ENCODE assay signal across 21 mouse cellular contexts in the genomic region with DNA sequence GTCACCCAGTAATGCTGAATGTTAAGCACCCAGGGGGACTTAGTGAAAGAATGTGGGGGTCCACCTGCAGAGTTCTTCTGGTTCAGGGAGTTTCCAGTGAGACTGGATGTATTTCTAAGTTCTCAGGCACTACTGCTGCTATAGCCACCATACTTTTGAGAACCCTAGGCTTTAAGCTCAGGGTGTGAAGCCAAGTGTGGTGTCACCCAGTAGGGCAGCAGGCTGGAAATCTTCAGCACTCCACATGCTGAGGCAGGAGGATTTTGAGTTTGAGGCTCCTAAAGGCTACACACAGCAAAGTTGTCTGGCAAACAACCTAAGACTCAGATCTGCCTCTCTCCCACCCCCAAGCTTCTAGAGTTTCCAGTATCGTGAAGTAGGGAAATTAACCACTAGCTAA. TPM values are rescaled to one million over a fixed set of nuclear protein-coding genes. Genes with fewer than 3 reads are reported as not detected.
DNase-seq lines count a peak whose midpoint lies in the region; ATAC-seq and TF ChIP-seq lines count a peak whose summit lies in the region.
"Had no signal": no experiment of that assay in that cellular context is flagged by ENCODE, and none has a peak within 500 bp of the region (broad histone marks: within the 10 kb centered on the region; RNA-seq: fewer than 3 reads in every experiment).

No protein-coding gene starts in this region.

- H3K9me3 ChIP-seq in heart, embryonic 13.5 days: no peaks in the 10 kb centered on the region
- H3K9me3 ChIP-seq in lung, embryonic 14.5 days (ENCODE audit: low read depth, low read length): no peaks in the 10 kb centered on the region
- no peaks in the 10 kb centered on the region for H3K9me3 ChIP-seq in MEL (replicated peaks; ENCODE audit: insufficient read depth, low read length)
- H3K9me3 ChIP-seq in liver, embryonic 14.5 days (ENCODE audit: control insufficient read depth, low read length): no peaks in the 10 kb centered on the region
- H3K9me3 ChIP-seq: limb, embryonic 10.5 days had no signal

- no peak for ATAC-seq in heart, embryonic 13.5 days (ENCODE audit: extremely low read depth, insufficient number of reproducible peaks, low FRiP score, low TSS enrichment)
- ATAC-seq in lung, embryonic 14.5 days (ENCODE audit: insufficient read depth): no peak
- no peak for ATAC-seq in liver, embryonic 14.5 days (ENCODE audit: insufficient read depth)
- ATAC-seq: forebrain, embryonic 14.5 days had no signal

- peaks cover 32% of the 10 kb centered on the region for H3K4me1 ChIP-seq in heart, embryonic 13.5 days
- no peaks in the 10 kb centered on the region for H3K4me1 ChIP-seq in lung, embryonic 14.5 days (ENCODE audit: insufficient read depth)
- peaks cover 0 to 23% of the 10 kb centered on the region in 2 experiments; a peak in 3 of 4 replicates for H3K4me1 ChIP-seq in MEL (ENCODE audit: control insufficient read depth in 1 of 2, insufficient read depth in 2 of 2, low read length in 2 of 2)
- peaks cover 8 to 13% of the 10 kb centered on the region in 2 experiments for H3K4me1 ChIP-seq in liver, embryonic 14.5 days (replicated peaks; ENCODE audit: control insufficient read depth in 2 of 2, insufficient read depth in 2 of 2, low read length in 1 of 2)
- peaks cover 17% of the 10 kb centered on the region for H3K4me1 ChIP-seq in thymus, adult 2 months (replicated peaks; ENCODE audit: control insufficient read depth, insufficient read depth, low read length)

- no peaks in the 10 kb centered on the region; the same call in 1 of the 2 replicates for H3K79me2 ChIP-seq in MEL (ENCODE audit: control insufficient read depth, insufficient read depth, low read length, poor library complexity)

- TF ChIP-seq RAD21 in MEL (IDR thresholded peaks at IDR 0.05; ENCODE audit: low read depth, low read length): no peak

- DNase-seq in heart, postnatal 4 days: no peak
- DNase-seq in lung, embryonic 14.5 days: no peak
- DNase-seq in lung, postnatal 14 days: no peak
- DNase-seq in MEL (ENCODE audit: low read depth, low spot score): peak; percentile 57
- no peak for DNase-seq in liver, embryonic 14.5 days (ENCODE audit: low read depth in 3 of 3, low spot score in 3 of 3)
- DNase-seq in thymus, adult 2 months: no peak
- no peak for DNase-seq in thymus, postnatal 25 days
- DNase-seq: cerebellum, adult 11-12 months had no signal

- peak overlapping the region; percentile 96; the same call in 1 of the 2 replicates for H3K4me2 ChIP-seq in heart, embryonic 13.5 days
- H3K4me2 ChIP-seq in lung, embryonic 14.5 days: 0 out of 2 replicates have a peak overlapping the region, but pooled peaks have one; percentile 83
- peak overlapping the region; percentile 97 for H3K4me2 ChIP-seq in liver, embryonic 14.5 days (ENCODE audit: low read depth)

- H3K27me3 ChIP-seq in heart, embryonic 13.5 days (replicated peaks): peaks cover 8% of the 10 kb centered on the region; the same call in 1 of the 2 replicates
- H3K27me3 ChIP-seq in lung, embryonic 14.5 days (ENCODE audit: insufficient read depth, low read length): no peaks in the 10 kb centered on the region
- no peaks in the 10 kb centered on the region for H3K27me3 ChIP-seq in MEL (ENCODE audit: control insufficient read depth in 1 of 2, insufficient read depth in 2 of 2, low read length in 2 of 2)
- H3K27me3 ChIP-seq in liver, embryonic 14.5 days (ENCODE audit: control insufficient read depth, insufficient read depth, low read length): peaks cover 2% of the 10 kb centered on the region; the same call in 1 of the 2 replicates
- H3K27me3 ChIP-seq in thymus, adult 2 months (ENCODE audit: control insufficient read depth, insufficient read depth, low read length): no peaks in the 10 kb centered on the region

- WGBS in heart, embryonic 13.5 days: 45% methylated on average over 1 of the region's 1 CpGs
- 32% methylated on average over 1 of the region's 1 CpGs for WGBS in lung, embryonic 14.5 days
- WGBS in liver, embryonic 14.5 days (ENCODE audit: insufficient replicate concordance): 44% methylated on average over 1 of the region's 1 CpGs
- WGBS in thymus, adult 2 months: 67% methylated on average over 1 of the region's 1 CpGs

- no peak for TF ChIP-seq POLR2A in MEL (IDR thresholded peaks at IDR 0.05; ENCODE audit: control insufficient read depth in 1 of 2, insufficient read depth in 1 of 2, low read depth in 1 of 2, low read length in 2 of 2, poor library complexity in 1 of 2)
- TF ChIP-seq POLR2A in thymus, adult 2 months (IDR thresholded peaks at IDR 0.05; ENCODE audit: control insufficient read depth, extremely low read depth, insufficient read depth, low read length, poor library complexity): no peak

- no peak overlapping the region for H3K27ac ChIP-seq in heart, embryonic 13.5 days (replicated peaks)
- H3K27ac ChIP-seq in lung, embryonic 14.5 days (ENCODE audit: low read depth): no peak overlapping the region
- 0 out of 2 replicates have a peak overlapping the region, but pooled peaks have one; percentile 2 for H3K27ac ChIP-seq in MEL (ENCODE audit: control insufficient read depth, low read depth, low read length)
- no peak overlapping the region for H3K27ac ChIP-seq in liver, embryonic 14.5 days
- no peak overlapping the region for H3K27ac ChIP-seq in thymus, adult 2 months (ENCODE audit: control insufficient read depth, insufficient read depth, low read length)

- H3K36me3 ChIP-seq in heart, embryonic 13.5 days: no peaks in the 10 kb centered on the region
- H3K36me3 ChIP-seq in lung, embryonic 14.5 days (ENCODE audit: insufficient read depth): no peaks in the 10 kb centered on the region
- H3K36me3 ChIP-seq in MEL (ENCODE audit: control insufficient read depth in 1 of 2, insufficient read depth in 2 of 2, low read length in 2 of 2): peaks cover 0 to 2% of the 10 kb centered on the region in 2 experiments; a peak in 2 of 4 replicates
- no peaks in the 10 kb centered on the region for H3K36me3 ChIP-seq in liver, embryonic 14.5 days (replicated peaks; ENCODE audit: control insufficient read depth, insufficient read depth, low read depth)
- H3K36me3 ChIP-seq in thymus, adult 2 months (ENCODE audit: control insufficient read depth, insufficient read depth, low read length): no peaks in the 10 kb centered on the region

- no peak for TF ChIP-seq CTCF in lung, embryonic 14.5 days (IDR thresholded peaks at IDR 0.05; ENCODE audit: low read depth)
- no peak for TF ChIP-seq CTCF in MEL (IDR thresholded peaks at IDR 0.05 in 2 of 3, conservative IDR thresholded peaks at IDR 0.05 in 1 of 3; ENCODE audit: control insufficient read depth in 1 of 3, insufficient read depth in 1 of 3, low read depth in 2 of 3, low read length in 3 of 3, poor library complexity in 1 of 3, severe bottlenecking in 1 of 3)
- no peak for TF ChIP-seq CTCF in liver, embryonic 14.5 days (IDR thresholded peaks at IDR 0.05; ENCODE audit: low read depth)
- no peak for TF ChIP-seq CTCF in thymus, adult 2 months (IDR thresholded peaks at IDR 0.05; ENCODE audit: borderline replicate concordance, control insufficient read depth, extremely low read depth, insufficient read depth, low read length, poor library complexity)

- H3K9ac ChIP-seq in heart, embryonic 13.5 days: no peak overlapping the region
- H3K9ac ChIP-seq in lung, embryonic 14.5 days: no peak overlapping the region
- peak overlapping the region; percentile 13; the same call in 1 of the 2 replicates for H3K9ac ChIP-seq in MEL (ENCODE audit: control insufficient read depth, low read depth, low read length, poor library complexity, severe bottlenecking)
- H3K9ac ChIP-seq in liver, embryonic 14.5 days (replicated peaks): no peak overlapping the region

- H3K4me3 ChIP-seq in heart, embryonic 13.5 days: 0 out of 2 replicates have a peak overlapping the region, but pooled peaks have one; percentile 71
- no peak overlapping the region; the same call in 1 of the 2 replicates for H3K4me3 ChIP-seq in lung, embryonic 14.5 days (ENCODE audit: low read depth, low read length)
- H3K4me3 ChIP-seq in MEL (ENCODE audit: control insufficient read depth in 1 of 2, insufficient read depth in 1 of 2, low read depth in 2 of 2, low read length in 2 of 2): peak overlapping the region; percentile 16 to 82; a peak in 3 of 4 replicates
- no peak overlapping the region for H3K4me3 ChIP-seq in liver, embryonic 14.5 days (ENCODE audit: insufficient read depth in 1 of 2, low read depth in 2 of 2, low read length in 2 of 2)
- H3K4me3 ChIP-seq in thymus, adult 2 months (ENCODE audit: control insufficient read depth, insufficient read depth, low read length): no peak overlapping the region

- TF ChIP-seq EP300 in MEL (IDR thresholded peaks at IDR 0.05; ENCODE audit: low read depth in 1 of 2, low read length in 2 of 2): no peak
- no peak for TF ChIP-seq EP300 in liver, embryonic 14.5 days (IDR thresholded peaks at IDR 0.05; ENCODE audit: low read depth)

RNA-seq across cellular contexts. Expression of a gene that starts 1.4 kb away (rescaled TPM):
- 1.4 and 2.1 TPM in 2 replicates for polyA plus RNA-seq in heart, embryonic 13.5 days (2015; fragmentation: Nextera tagmentation; extraction: Ambion mirVana)
- 1 to 10 TPM in 1 of 2 experiments, under 1 TPM in 1; 0.91 to 1.4 TPM for total RNA-seq in heart, postnatal 4 days (2021)
- polyA plus RNA-seq in lung, embryonic 14.5 days (2014; fragmentation: Nextera tagmentation; extraction: Ambion mirVana): 3.9 and 4.0 TPM in 2 replicates
- total RNA-seq in MEL (2012; rRNA removed): 3.3 and 4.9 TPM in 2 replicates
- polyA plus RNA-seq in MEL (2012; ENCODE audit: insufficient read depth in 1 of 2, insufficient read length in 2 of 2, low read depth in 1 of 2, low replicate concordance in 2 of 2, missing spikeins in 1 of 2): 1 to 10 TPM in 1 of 2 experiments, not detected in 1; 3.3 TPM
- 0.58 and 0.59 TPM in 2 replicates for polyA plus RNA-seq in liver, embryonic 14.5 days (2012; rRNA removed)
- polyA plus RNA-seq in liver, embryonic 14.5 days (2014; fragmentation: Nextera tagmentation; extraction: Ambion mirVana): 0.13 and 0.51 TPM in 2 replicates
- 27.1 and 27.6 TPM in 2 replicates for polyA plus RNA-seq in thymus, adult 2 months (2012; rRNA removed)

RNA-seq across cellular contexts. Expression of a gene that starts 8.4 kb away (rescaled TPM):
- polyA plus RNA-seq in heart, embryonic 13.5 days (2015; fragmentation: Nextera tagmentation; extraction: Ambion mirVana): 67.9 and 75.5 TPM in 2 replicates
- total RNA-seq in heart, postnatal 4 days (2021): 10 to 100 TPM; 41.0 to 44.7 TPM
- polyA plus RNA-seq in lung, embryonic 14.5 days (2014; fragmentation: Nextera tagmentation; extraction: Ambion mirVana): 49.9 TPM in 2 replicates
- 182 and 207 TPM in 2 replicates for total RNA-seq in MEL (2012; rRNA removed)
- 100 to 1,000 TPM in 1 of 2 experiments, not detected in 1; 159 TPM for polyA plus RNA-seq in MEL (2012; ENCODE audit: insufficient read depth in 1 of 2, insufficient read length in 2 of 2, low read depth in 1 of 2, low replicate concordance in 2 of 2, missing spikeins in 1 of 2)
- 20.5 and 23.0 TPM in 2 replicates for polyA plus RNA-seq in liver, embryonic 14.5 days (2012; rRNA removed)
- polyA plus RNA-seq in liver, embryonic 14.5 days (2014; fragmentation: Nextera tagmentation; extraction: Ambion mirVana): 29.2 and 31.2 TPM in 2 replicates
- 22.0 and 28.0 TPM in 2 replicates for polyA plus RNA-seq in thymus, adult 2 months (2012; rRNA removed)

RNA-seq across cellular contexts. Expression of a gene that starts 9.3 kb away (rescaled TPM):
- polyA plus RNA-seq in heart, embryonic 13.5 days (2015; fragmentation: Nextera tagmentation; extraction: Ambion mirVana): 11.2 and 11.5 TPM in 2 replicates
- 10 to 100 TPM; 32.1 to 36.8 TPM for total RNA-seq in heart, postnatal 4 days (2021)
- 21.6 and 23.9 TPM in 2 replicates for polyA plus RNA-seq in lung, embryonic 14.5 days (2014; fragmentation: Nextera tagmentation; extraction: Ambion mirVana)
- total RNA-seq in MEL (2012; rRNA removed): 0.23 TPM in 1 of 2 replicates, not detected in the other
- polyA plus RNA-seq in MEL (2012; ENCODE audit: insufficient read depth in 1 of 2, insufficient read length in 2 of 2, low read depth in 1 of 2, low replicate concordance in 2 of 2, missing spikeins in 1 of 2): under 1 TPM in 1 of 2 experiments, not detected in 1; 0.74 TPM
- polyA plus RNA-seq in liver, embryonic 14.5 days (2012; rRNA removed): 1.4 and 3.5 TPM in 2 replicates
- 0.89 and 1.2 TPM in 2 replicates for polyA plus RNA-seq in liver, embryonic 14.5 days (2014; fragmentation: Nextera tagmentation; extraction: Ambion mirVana)
- polyA plus RNA-seq in thymus, adult 2 months (2012; rRNA removed): 8.5 and 14.9 TPM in 2 replicates
- total RNA-seq: monocyte, adult 5-6 weeks had no signal

RNA-seq across cellular contexts. Expression of a gene that starts 39.7 kb away (rescaled TPM):
- polyA plus RNA-seq in heart, embryonic 13.5 days (2015; fragmentation: Nextera tagmentation; extraction: Ambion mirVana): not detected in 2 replicates
- not detected for total RNA-seq in heart, postnatal 4 days (2021)
- polyA plus RNA-seq in lung, embryonic 14.5 days (2014; fragmentation: Nextera tagmentation; extraction: Ambion mirVana): not detected in 2 replicates
- not detected in 2 replicates for total RNA-seq in MEL (2012; rRNA removed)
- not detected for polyA plus RNA-seq in MEL (2012; ENCODE audit: insufficient read depth in 1 of 2, insufficient read length in 2 of 2, low read depth in 1 of 2, low replicate concordance in 2 of 2, missing spikeins in 1 of 2)
- polyA plus RNA-seq in liver, embryonic 14.5 days (2012; rRNA removed): not detected in 2 replicates
- not detected in 2 replicates for polyA plus RNA-seq in liver, embryonic 14.5 days (2014; fragmentation: Nextera tagmentation; extraction: Ambion mirVana)
- polyA plus RNA-seq in thymus, adult 2 months (2012; rRNA removed): 0.24 TPM in 1 of 2 replicates, not detected in the other
- total RNA-seq: adrenal gland, adult 2 months; ES-E14; gastrocnemius, adult 18-20 months; layer of hippocampus, adult 18-20 months; left cerebral cortex, adult 18-20 months; megakaryocyte, adult 5-6 weeks; monocyte, adult 5-6 weeks had no signal
- polyA plus RNA-seq: adrenal gland, adult 2 months; C2C12; forebrain, embryonic 14.5 days; kidney, embryonic 14.5 days; limb, embryonic 10.5 days; thymus, postnatal 0 days had no signal

RNA-seq across cellular contexts. Expression of a gene that starts 41.7 kb away (rescaled TPM):
- polyA plus RNA-seq in heart, embryonic 13.5 days (2015; fragmentation: Nextera tagmentation; extraction: Ambion mirVana): 19.9 and 20.3 TPM in 2 replicates
- total RNA-seq in heart, postnatal 4 days (2021): 10 to 100 TPM; 14.3 to 14.5 TPM
- 36.8 and 43.3 TPM in 2 replicates for polyA plus RNA-seq in lung, embryonic 14.5 days (2014; fragmentation: Nextera tagmentation; extraction: Ambion mirVana)
- total RNA-seq in MEL (2012; rRNA removed): 124 and 130 TPM in 2 replicates
- 100 to 1,000 TPM in 1 of 2 experiments, 10 to 100 TPM in 1; 63.5 to 149 TPM for polyA plus RNA-seq in MEL (2012; ENCODE audit: insufficient read depth in 1 of 2, insufficient read length in 2 of 2, low read depth in 1 of 2, low replicate concordance in 2 of 2, missing spikeins in 1 of 2)
- polyA plus RNA-seq in liver, embryonic 14.5 days (2012; rRNA removed): 11.0 and 11.4 TPM in 2 replicates
- polyA plus RNA-seq in liver, embryonic 14.5 days (2014; fragmentation: Nextera tagmentation; extraction: Ambion mirVana): 15.1 and 17.2 TPM in 2 replicates
- polyA plus RNA-seq in thymus, adult 2 months (2012; rRNA removed): 28.5 and 43.0 TPM in 2 replicates

Comparison
In these comparisons a context has a peak if more than half of its experiments do, and no peak if none do; other contexts are left out.
1. H3K4me3 ChIP-seq: peak in heart, embryonic 13.5 days (single experiment) and MEL (2 of 2); none in lung, embryonic 14.5 days (single experiment), liver, embryonic 14.5 days (0 of 2) and thymus, adult 2 months (single experiment).
2. Peak in every context shown above with its lines, with median percentiles within 50 percentile points of each other: H3K4me2 ChIP-seq.